8 mouse cellular contexts compared by ENCODE assay signal in genomic region chr8:123805718-123806373, GRCm38 (mm10). TPM values are rescaled to one million over a fixed set of nuclear protein-coding genes. Genes with fewer than 3 reads are reported as not detected.
DNase-seq lines count a peak whose midpoint lies in the region; ATAC-seq and TF ChIP-seq lines count a peak whose summit lies in the region.

Gene Rab4a, plus strand, starts transcription at chr8:123805985.

- ATAC-seq in forebrain, embryonic 14.5 days: peak; percentile 89
- ATAC-seq in liver, postnatal 0 days: peak; percentile 73

- peaks cover 25% of the 10 kb centered on the region for H3K36me3 ChIP-seq in E14TG2a.4 (ENCODE audit: insufficient read depth, low read length)
- H3K36me3 ChIP-seq in forebrain, embryonic 14.5 days (ENCODE audit: control insufficient read depth, insufficient read depth, low read length): no peaks in the 10 kb centered on the region
- H3K36me3 ChIP-seq in liver, postnatal 0 days (replicated peaks; ENCODE audit: insufficient read depth, low read length): no peaks in the 10 kb centered on the region
- no peaks in the 10 kb centered on the region for H3K36me3 ChIP-seq in thymus, adult 2 months (ENCODE audit: control insufficient read depth, insufficient read depth, low read length)

- peak within 1 kb of the TSS; percentile 82 for H3K27ac ChIP-seq in forebrain, embryonic 14.5 days (ENCODE audit: low read depth, low read length)
- H3K27ac ChIP-seq in liver, postnatal 0 days (ENCODE audit: low read depth): peak within 1 kb of the TSS; percentile 80
- H3K27ac ChIP-seq in olfactory bulb, adult 2 months (ENCODE audit: insufficient read depth, low read depth, low read length): peak within 1 kb of the TSS; percentile 63
- H3K27ac ChIP-seq in thymus, adult 2 months (ENCODE audit: control insufficient read depth, insufficient read depth, low read length): no peak within 1 kb of the TSS

- under 1% methylated on average over 45 of the region's 48 CpGs for WGBS in forebrain, embryonic 14.5 days
- WGBS in liver, postnatal 0 days (ENCODE audit: insufficient replicate concordance): under 1% methylated on average over 46 of the region's 48 CpGs
- WGBS in olfactory bulb, adult 2 months: under 1% methylated on average over 47 of the region's 48 CpGs
- 1% methylated on average over 45 of the region's 48 CpGs for WGBS in thymus, adult 2 months

- H3K9ac ChIP-seq in forebrain, embryonic 14.5 days (ENCODE audit: low read length): peak within 1 kb of the TSS; percentile 90
- peak within 1 kb of the TSS; percentile 85 for H3K9ac ChIP-seq in liver, postnatal 0 days (replicated peaks)

- intact Hi-C loops in heart, postnatal 10 days (cut with DNase I): no loop called here

- peak within 1 kb of the TSS; percentile 75 for H3K4me2 ChIP-seq in forebrain, embryonic 14.5 days (ENCODE audit: low read length)
- peak within 1 kb of the TSS; percentile 83 for H3K4me2 ChIP-seq in liver, postnatal 0 days (ENCODE audit: low read depth, low read length)

- peak; percentile 85 for DNase-seq in cerebellum, adult 11 months
- DNase-seq in forebrain, embryonic 14.5 days (ENCODE audit: low spot score): peak; percentile 93
- peak; percentile 84 for DNase-seq in heart, postnatal 10 days
- DNase-seq in kidney, postnatal 4 days: peak; percentile 95 to 96
- peak; percentile 79 for DNase-seq in liver, postnatal 0 days
- DNase-seq in thymus, adult 2 months: peak; percentile 70

- H3K9me3 ChIP-seq in E14TG2a.4 (ENCODE audit: low read length): 0 out of 2 replicates have a peak, but pooled peaks cover 1% of the 10 kb centered on the region
- H3K9me3 ChIP-seq in forebrain, embryonic 14.5 days (replicated peaks; ENCODE audit: control insufficient read depth, low read length): no peaks in the 10 kb centered on the region
- no peaks in the 10 kb centered on the region for H3K9me3 ChIP-seq in liver, postnatal 0 days (ENCODE audit: low read length)

- no peak for TF ChIP-seq CTCF in E14TG2a.4 (conservative IDR thresholded peaks at IDR 0.05; ENCODE audit: low read length)
- TF ChIP-seq CTCF in liver, postnatal 0 days (IDR thresholded peaks at IDR 0.05; ENCODE audit: low read depth): no peak
- TF ChIP-seq CTCF in olfactory bulb, adult 2 months (IDR thresholded peaks at IDR 0.05; ENCODE audit: insufficient read depth, low read depth, low read length): no peak
- no peak for TF ChIP-seq CTCF in thymus, adult 2 months (IDR thresholded peaks at IDR 0.05; ENCODE audit: borderline replicate concordance, control insufficient read depth, extremely low read depth, insufficient read depth, low read length, poor library complexity)

- peaks cover 55% of the 10 kb centered on the region for H3K4me1 ChIP-seq in E14TG2a.4 (replicated peaks; ENCODE audit: low read depth, low read length)
- H3K4me1 ChIP-seq in forebrain, embryonic 14.5 days (ENCODE audit: control insufficient read depth, insufficient read depth, low read length): peaks cover 12% of the 10 kb centered on the region
- H3K4me1 ChIP-seq in liver, postnatal 0 days (ENCODE audit: insufficient read depth): peaks cover 26% of the 10 kb centered on the region
- H3K4me1 ChIP-seq in olfactory bulb, adult 2 months (ENCODE audit: control insufficient read depth, insufficient read depth, low read length): peaks cover 27% of the 10 kb centered on the region
- peaks cover 19% of the 10 kb centered on the region for H3K4me1 ChIP-seq in thymus, adult 2 months (replicated peaks; ENCODE audit: control insufficient read depth, insufficient read depth, low read length)

- no peaks in the 10 kb centered on the region for H3K27me3 ChIP-seq in E14TG2a.4 (ENCODE audit: insufficient read depth, low read length)
- no peaks in the 10 kb centered on the region for H3K27me3 ChIP-seq in forebrain, embryonic 14.5 days (replicated peaks; ENCODE audit: control insufficient read depth, insufficient read depth, low read length)
- H3K27me3 ChIP-seq in liver, postnatal 0 days (ENCODE audit: insufficient read depth, low read length): no peaks in the 10 kb centered on the region
- no peaks in the 10 kb centered on the region for H3K27me3 ChIP-seq in thymus, adult 2 months (ENCODE audit: control insufficient read depth, insufficient read depth, low read length)

- no peak for TF ChIP-seq EP300 in liver, postnatal 0 days (IDR thresholded peaks at IDR 0.05; ENCODE audit: low read depth)

- peak; percentile 92 for TF ChIP-seq POLR2A in olfactory bulb, adult 2 months (IDR thresholded peaks at IDR 0.05; ENCODE audit: insufficient read depth, low read depth, low read length)
- peak; percentile 42; the same call in 1 of the 2 replicates for TF ChIP-seq POLR2A in thymus, adult 2 months (IDR thresholded peaks at IDR 0.05; ENCODE audit: control insufficient read depth, extremely low read depth, insufficient read depth, low read length, poor library complexity)

- peak within 1 kb of the TSS; percentile 92 for H3K4me3 ChIP-seq in E14TG2a.4 (replicated peaks; ENCODE audit: low read length)
- H3K4me3 ChIP-seq in forebrain, embryonic 14.5 days (ENCODE audit: low read depth, low read length): peak within 1 kb of the TSS; percentile 86
- peak within 1 kb of the TSS; percentile 79 for H3K4me3 ChIP-seq in liver, postnatal 0 days (ENCODE audit: low read depth, low read length)
- peak within 1 kb of the TSS; percentile 63 for H3K4me3 ChIP-seq in olfactory bulb, adult 2 months (ENCODE audit: insufficient read depth, low read depth, low read length)
- peak within 1 kb of the TSS; percentile 67 for H3K4me3 ChIP-seq in thymus, adult 2 months (ENCODE audit: control insufficient read depth, insufficient read depth, low read length)

RNA-seq across cellular contexts. Expression of gene Rab4a, which starts in this region (rescaled TPM):
- 68.2 and 74.5 TPM in 2 replicates for polyA plus RNA-seq in forebrain, embryonic 14.5 days (2014; fragmentation: Nextera tagmentation; extraction: Ambion mirVana)
- total RNA-seq in heart, postnatal 10 days (2021): 1 to 10 TPM; 8.0 to 9.5 TPM
- 30.4 and 36.3 TPM in 2 replicates for polyA plus RNA-seq in liver, postnatal 0 days (2015; fragmentation: Nextera tagmentation; extraction: Ambion mirVana)
- not detected in 2 replicates for polyA plus RNA-seq in olfactory bulb, adult 2 months (2012; ENCODE audit: insufficient read depth, insufficient read length, low replicate concordance, missing spikeins)
- 4.4 and 5.1 TPM in 2 replicates for polyA plus RNA-seq in thymus, adult 2 months (2012; rRNA removed)
